Mouse (Mus musculus) kidney, embryonic 16.5 days (tissue): Measurements from ENCODE around the gene Gna11. TPM values are rescaled to one million over a fixed set of nuclear protein-coding genes. Genes with fewer than 3 reads are reported as not detected.

Experiments
- ATAC-seq: fragments of 200-750 bp; cut with Nextera tagmentation; 2 replicates; pipeline ENCODE4 v1.8.0; 2017; ENCODE audit warnings: moderate TSS enrichment; ENCODE audit not compliant: low FRiP score, low TSS enrichment
- H3K27ac ChIP-seq: fragments of 300-500 bp; sonication (generic); 2 replicates; pipeline ENCODE4 v1.5.1; 2014; ENCODE audit warnings: low read length
- H3K27me3 ChIP-seq: fragments of 300-500 bp; sonication (generic); 2 replicates; pipeline ENCODE4 v1.6.1; 2014; ENCODE audit warnings: low read length, control low read depth, mixed read lengths; ENCODE audit not compliant: insufficient read depth
- H3K36me3 ChIP-seq: fragments of 300-500 bp; sonication (generic); 2 replicates; pipeline ENCODE4 v1.6.1; 2014; ENCODE audit warnings: low read length, control low read depth, mixed read lengths; ENCODE audit not compliant: insufficient read depth
- H3K4me1 ChIP-seq: fragments of 300-500 bp; sonication (generic); 2 replicates; pipeline ENCODE4 v1.6.1; 2014; ENCODE audit warnings: low read length, control low read depth, mixed read lengths; ENCODE audit not compliant: insufficient read depth
- H3K4me2 ChIP-seq: fragments of 300-500 bp; sonication (generic); replicated peaks from 2 replicates; pipeline ENCODE4 v1.6.1; 2014; ENCODE audit warnings: low read depth, low read length
- H3K4me3 ChIP-seq: fragments of 300-500 bp; sonication (generic); 2 replicates; pipeline ENCODE4 v1.5.1; 2014; ENCODE audit warnings: mild to moderate bottlenecking, low read length
- H3K9ac ChIP-seq: fragments of 300-500 bp; sonication (generic); replicated peaks from 2 replicates; pipeline ENCODE4 v1.6.1; 2014; ENCODE audit warnings: low read length
- H3K9me3 ChIP-seq: fragments of 300-500 bp; sonication (generic); 2 replicates; pipeline ENCODE4 v1.6.1; 2016; ENCODE audit warnings: low read length, control low read depth
- WGBS: fragments of 180-500 bp; shearing (Covaris S2); extraction: QIAGEN DNeasy Blood & Tissue Kit; methylation state at CpG from one replicate; pipeline ENCODE4 v1.1.7; 2014; 5-methylcytosine and 5-hydroxymethylcytosine counted together
- polyA plus RNA-seq: library from polyadenylated mRNA; unstranded; fragments of >200 nt; fragmentation: Nextera tagmentation; extraction: Ambion mirVana; gene quantifications from 2 replicates; pipeline ENCODE4 v1.2.1, GENCODE M21; 2015

Gene Gna11
- polyA plus RNA-seq, 1 experiment from 2014 or later, result 92.3 TPM

- no peaks in the 10 kb centered on the region for H3K27me3 ChIP-seq
- H3K4me1 ChIP-seq, result no peaks in the 10 kb centered on the region
- H3K36me3 ChIP-seq, result no peaks in the 10 kb centered on the region
- H3K4me3 ChIP-seq, result no peak overlapping the region
- no peak for ATAC-seq
- H3K9ac ChIP-seq, result no peak overlapping the region
- no peak overlapping the region for H3K27ac ChIP-seq
- H3K9me3 ChIP-seq, result peaks cover 4% of the 10 kb centered on the region; the same call in 1 of the 2 replicates
- WGBS, result 78% methylated on average over 8 of the region's 8 CpGs
- H3K4me2 ChIP-seq, result no peak overlapping the region
Observed at GRCm38 (mm10) chr10:81517227-81517626, 27.8 kb downstream of the Gna11 start.

GRCm38 (mm10) chr10:81513798-81514197 lies 31.2 kb downstream of the Gna11 start:
- Histone ChIP-seq H3K9me3 (peaks cover 4% of the 10 kb centered on the region; the same call in 1 of the 2 replicates), H3K36me3 (no peaks in the 10 kb centered on the region), H3K4me2 (no peak overlapping the region), H3K27ac (no peak overlapping the region), H3K9ac (no peak overlapping the region), H3K4me1 (no peaks in the 10 kb centered on the region), H3K4me3 (no peak overlapping the region), H3K27me3 (peaks cover 4% of the 10 kb centered on the region; the same call in 1 of the 2 replicates)
- no peak for ATAC-seq
- 85% methylated on average over 5 of the region's 5 CpGs for WGBS

GRCm38 (mm10) chr10:81510246-81510810 lies 34.7 kb downstream of the Gna11 start:
- no peak for ATAC-seq
- no peak overlapping the region for H3K4me3 ChIP-seq
- H3K9me3 ChIP-seq, result peaks cover 4% of the 10 kb centered on the region; the same call in 1 of the 2 replicates
- no peak overlapping the region for H3K9ac ChIP-seq
- no peaks in the 10 kb centered on the region for H3K4me1 ChIP-seq
- 75% methylated on average over 14 of the region's 14 CpGs for WGBS
- peaks cover 4% of the 10 kb centered on the region; the same call in 1 of the 2 replicates for H3K27me3 ChIP-seq
- no peak overlapping the region for H3K4me2 ChIP-seq
- H3K27ac ChIP-seq, result no peak overlapping the region
- H3K36me3 ChIP-seq, result no peaks in the 10 kb centered on the region

- no peaks in the 10 kb centered on the region for H3K9me3 ChIP-seq
- no peak overlapping the region for H3K9ac ChIP-seq
- WGBS, result 63% methylated on average over 13 of the region's 13 CpGs
- peaks cover 4% of the 10 kb centered on the region; the same call in 1 of the 2 replicates for H3K27me3 ChIP-seq
- H3K27ac ChIP-seq, result no peak overlapping the region
- no peak overlapping the region for H3K4me2 ChIP-seq
- no peak for ATAC-seq
- 0 out of 2 replicates have a peak, but pooled peaks cover under 1% of the 10 kb centered on the region for H3K4me1 ChIP-seq
- H3K36me3 ChIP-seq, result no peaks in the 10 kb centered on the region
- no peak overlapping the region for H3K4me3 ChIP-seq
Observed at GRCm38 (mm10) chr10:81507691-81508489, 37.1 kb downstream of the Gna11 start.

GRCm38 (mm10) chr10:81507095-81507494 lies 37.9 kb downstream of the Gna11 start:
- Histone ChIP-seq H3K4me2 (no peak overlapping the region), H3K36me3 (no peaks in the 10 kb centered on the region), H3K27ac (no peak overlapping the region), H3K9me3 (no peaks in the 10 kb centered on the region), H3K4me1 (0 out of 2 replicates have a peak, but pooled peaks cover 3% of the 10 kb centered on the region), H3K27me3 (peaks cover 4% of the 10 kb centered on the region; the same call in 1 of the 2 replicates), H3K9ac (no peak overlapping the region), H3K4me3 (no peak overlapping the region)
- ATAC-seq, result no peak
- 39% methylated on average over 6 of the region's 6 CpGs for WGBS

GRCm38 (mm10) chr10:81505016-81505664 lies 39.9 kb downstream of the Gna11 start:
- no peak overlapping the region for H3K4me2 ChIP-seq
- no peaks in the 10 kb centered on the region for H3K36me3 ChIP-seq
- H3K4me3 ChIP-seq, result no peak overlapping the region
- no peaks in the 10 kb centered on the region for H3K9me3 ChIP-seq
- H3K27ac ChIP-seq, result no peak overlapping the region
- no peak for ATAC-seq
- WGBS, result 71% methylated on average over 15 of the region's 15 CpGs
- H3K27me3 ChIP-seq, result no peaks in the 10 kb centered on the region; the same call in 1 of the 2 replicates
- H3K4me1 ChIP-seq, result 0 out of 2 replicates have a peak, but pooled peaks cover 3% of the 10 kb centered on the region
- no peak overlapping the region for H3K9ac ChIP-seq

- WGBS, result 8% methylated on average over 36 of the region's 36 CpGs
- Histone ChIP-seq H3K4me3 (peak overlapping the region; percentile 42), H3K9ac (peak overlapping the region; percentile 66), H3K4me1 (0 out of 2 replicates have a peak, but pooled peaks cover 3% of the 10 kb centered on the region), H3K27me3 (no peaks in the 10 kb centered on the region; the same call in 1 of the 2 replicates), H3K36me3 (no peaks in the 10 kb centered on the region), H3K27ac (no peak overlapping the region), H3K4me2 (peak overlapping the region; percentile 62), H3K9me3 (no peaks in the 10 kb centered on the region)
- ATAC-seq, result peak; percentile 11; the same call in 1 of the 2 replicates
Observed at GRCm38 (mm10) chr10:81502658-81503057, 42.3 kb downstream of the Gna11 start.

- Histone ChIP-seq H3K4me3 (no peak overlapping the region), H3K4me1 (0 out of 2 replicates have a peak, but pooled peaks cover 3% of the 10 kb centered on the region), H3K4me2 (no peak overlapping the region), H3K27me3 (no peaks in the 10 kb centered on the region; the same call in 1 of the 2 replicates), H3K9ac (no peak overlapping the region), H3K9me3 (no peaks in the 10 kb centered on the region), H3K36me3 (no peaks in the 10 kb centered on the region), H3K27ac (no peak overlapping the region)
- 84% methylated on average over 5 of the region's 5 CpGs for WGBS
- ATAC-seq, result no peak
Observed at GRCm38 (mm10) chr10:81501863-81502262, 43.1 kb downstream of the Gna11 start.

- Histone ChIP-seq H3K4me1 (peaks cover 9% of the 10 kb centered on the region), H3K27me3 (no peaks in the 10 kb centered on the region; the same call in 1 of the 2 replicates), H3K9ac (0 out of 2 replicates have a peak within 1 kb of the TSS, but pooled peaks have one; percentile 8), H3K4me2 (no peak within 1 kb of the TSS; the same call in 1 of the 2 replicates), H3K27ac (no peak within 1 kb of the TSS), H3K9me3 (no peaks in the 10 kb centered on the region), H3K4me3 (no peak within 1 kb of the TSS), H3K36me3 (no peaks in the 10 kb centered on the region)
- no peak for ATAC-seq
- WGBS, result 96% methylated on average over 2 of the region's 3 CpGs
Observed at GRCm38 (mm10) chr10:81500032-81500431, 45.0 kb downstream of the Gna11 start, which contains the start of gene S1pr4. Gene S1pr4 (minus strand): TSS chr10:81500132.
